Mouse (Mus musculus): ENCODE measurements at regions not wholly inside any gene's neighbourhood (a gene's known extent, or its start where the extent isn't known, plus 50 kb on each side); places are given as distances from the start of the nearest gene placed in this dataset.

- TF ChIP-seq CTCF (conservative IDR thresholded peaks at IDR 0.05; ENCODE audit: low read length) (no peak), NANOG (IDR thresholded peaks at IDR 0.05; ENCODE audit: borderline replicate concordance, low read length) (no peak), POU5F1 (IDR thresholded peaks at IDR 0.05; ENCODE audit: borderline replicate concordance, low read length) (no peak)
Measured at GRCm38 (mm10) chr8:88934708-88935107, 109.3 kb downstream of the Sall1 start.

Data from E14TG2a.4 (cell line).